Mouse (Mus musculus) testis, adult 2 months (tissue): ENCODE results near the gene Kcnk1.

Experiments
- CTCF ChIP-seq: fragments of 200-500 bp; IDR thresholded peaks from 2 replicates; pipeline ENCODE4 v1.5.1; 2012; ENCODE audit warnings: low read depth, mild to moderate bottlenecking, inconsistent platforms, low read length, moderate library complexity; ENCODE audit not compliant: control insufficient read depth, insufficient read depth, insufficient replicate concordance
- POLR2A ChIP-seq: fragments of 200-500 bp; IDR thresholded peaks from 2 replicates; pipeline ENCODE4 v1.6.1; 2012; ENCODE audit warnings: low read depth, mild to moderate bottlenecking, inconsistent platforms, low read length, moderate library complexity; ENCODE audit not compliant: control insufficient read depth

DNA sequence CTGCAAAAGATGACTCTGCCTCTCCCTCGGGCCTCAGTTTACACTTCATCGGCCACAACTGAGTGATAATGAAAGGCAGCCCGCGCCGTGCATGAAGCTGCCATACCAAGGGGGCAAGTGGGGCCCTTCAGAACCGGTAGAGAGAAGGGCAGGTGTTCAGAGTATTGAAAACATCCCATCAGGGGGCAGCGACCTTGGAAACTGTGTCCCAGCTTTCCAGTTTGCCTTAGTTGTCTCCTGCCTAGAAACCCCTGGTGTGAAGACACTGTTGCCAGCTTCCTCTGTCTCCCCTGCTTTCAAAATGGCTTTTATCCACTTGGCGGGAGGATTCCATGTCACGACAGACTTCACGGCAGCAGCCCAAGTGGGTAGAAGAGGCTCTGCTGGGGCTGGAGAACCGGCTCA, 31.2 kb upstream of the Kcnk1 start:
- TF ChIP-seq POLR2A, result no peak
- TF ChIP-seq CTCF, result no peak
